Comparison of ENCODE assay signal across 16 mouse cellular contexts in genomic region chr9:121968258-121968657, GRCm38 (mm10). TPM values are rescaled to one million over a fixed set of nuclear protein-coding genes. Genes with fewer than 3 reads are reported as not detected.
A peak's percentile ranks its signal among the peaks of the same experiment; 100 is the strongest.
DNase-seq lines count a peak whose midpoint lies in the region; ATAC-seq lines count a peak whose summit lies in the region.
"Had no signal": no experiment of that assay in that cellular context is flagged by ENCODE, and none has a peak within 500 bp of the region (broad histone marks: within the 10 kb centered on the region; RNA-seq: fewer than 3 reads in every experiment).

No protein-coding gene starts in this region.

- H3K4me2 ChIP-seq in embryonic facial prominence, embryonic 13.5 days, result no peak overlapping the region
- H3K4me2 ChIP-seq: embryonic facial prominence, embryonic 15.5 days; liver, embryonic 15.5 days had no signal

- no peaks in the 10 kb centered on the region for H3K27me3 ChIP-seq in embryonic facial prominence, embryonic 13.5 days
- H3K27me3 ChIP-seq in embryonic facial prominence, embryonic 10.5 days (replicated peaks; ENCODE audit: low read depth, poor library complexity, severe bottlenecking), result no peaks in the 10 kb centered on the region
- H3K27me3 ChIP-seq: embryonic facial prominence, embryonic 15.5 days; liver, embryonic 15.5 days had no signal

- 83% methylated on average over 5 of the region's 5 CpGs for WGBS in embryonic facial prominence, embryonic 13.5 days
- 83% methylated on average over 5 of the region's 5 CpGs for WGBS in embryonic facial prominence, embryonic 10.5 days

- no peak for DNase-seq in embryonic facial prominence, embryonic 10.5 days (ENCODE audit: low spot score)
- DNase-seq in kidney, adult 9 months, result peak; percentile 29
- no peak for DNase-seq in kidney, postnatal 4 days
- peak; percentile 63 for DNase-seq in adrenal gland, adult 8-10 months
- DNase-seq in lung, postnatal 36 days, result peak; percentile 64
- DNase-seq in thymus, postnatal 36 days, result no peak
- DNase-seq: cerebellum, postnatal 14 days had no signal

- no peaks in the 10 kb centered on the region for H3K36me3 ChIP-seq in embryonic facial prominence, embryonic 13.5 days
- no peaks in the 10 kb centered on the region for H3K36me3 ChIP-seq in embryonic facial prominence, embryonic 10.5 days (replicated peaks)
- H3K36me3 ChIP-seq: embryonic facial prominence, embryonic 15.5 days; liver, embryonic 15.5 days had no signal

- H3K4me3 ChIP-seq in embryonic facial prominence, embryonic 13.5 days, result no peak overlapping the region
- no peak overlapping the region for H3K4me3 ChIP-seq in embryonic facial prominence, embryonic 10.5 days
- H3K4me3 ChIP-seq: embryonic facial prominence, embryonic 15.5 days; liver, embryonic 15.5 days had no signal

- H3K9ac ChIP-seq in embryonic facial prominence, embryonic 13.5 days, result no peak overlapping the region
- H3K9ac ChIP-seq: embryonic facial prominence, embryonic 15.5 days; liver, embryonic 15.5 days had no signal

- peaks cover 14% of the 10 kb centered on the region; the same call in 1 of the 2 replicates for H3K4me1 ChIP-seq in embryonic facial prominence, embryonic 13.5 days
- 0 out of 2 replicates have a peak, but pooled peaks cover 2% of the 10 kb centered on the region for H3K4me1 ChIP-seq in embryonic facial prominence, embryonic 10.5 days
- H3K4me1 ChIP-seq: liver, embryonic 15.5 days had no signal

- no peaks in the 10 kb centered on the region for H3K9me3 ChIP-seq in embryonic facial prominence, embryonic 13.5 days
- H3K9me3 ChIP-seq in embryonic facial prominence, embryonic 10.5 days, result no peaks in the 10 kb centered on the region
- H3K9me3 ChIP-seq: embryonic facial prominence, embryonic 15.5 days; liver, embryonic 15.5 days had no signal

- ATAC-seq in embryonic facial prominence, embryonic 13.5 days (ENCODE audit: insufficient number of reproducible peaks, insufficient read depth, low FRiP score, low TSS enrichment, low read depth), result no peak
- ATAC-seq in inflammation-experienced regulatory T-cells, adult 6 months, result no peak

- H3K27ac ChIP-seq in embryonic facial prominence, embryonic 13.5 days, result peak overlapping the region; percentile 34
- H3K27ac ChIP-seq in embryonic facial prominence, embryonic 10.5 days (replicated peaks), result no peak overlapping the region
- H3K27ac ChIP-seq: embryonic facial prominence, embryonic 15.5 days; liver, embryonic 15.5 days had no signal

RNA-seq across cellular contexts. Expression of gene Fam198a, which starts 17.5 kb away (rescaled TPM):
- polyA plus RNA-seq in embryonic facial prominence, embryonic 13.5 days (2015; fragmentation: Nextera tagmentation; extraction: Ambion mirVana), result 2.4 and 3.2 TPM in 2 replicates
- polyA plus RNA-seq in embryonic facial prominence, embryonic 10.5 days (2016; fragmentation: Nextera tagmentation; extraction: Ambion mirVana), result 0.37 and 0.53 TPM in 2 replicates
- total RNA-seq in adrenal gland, adult 8-10 months (2022), result 1 to 10 TPM; 1.8 to 2.7 (median 2.3) TPM
- polyA plus RNA-seq in inflammation-experienced regulatory T-cells, adult 6 months (2017; shearing (Covaris generic)), result under 1 TPM in 1 of 3 experiments, not detected in 2; 0.12 TPM
- total RNA-seq: neutrophil, adult 5-6 weeks had no signal

RNA-seq across cellular contexts. Expression of gene Pomgnt2, which starts 28.7 kb away (rescaled TPM):
- 15.1 and 16.9 TPM in 2 replicates for polyA plus RNA-seq in embryonic facial prominence, embryonic 13.5 days (2015; fragmentation: Nextera tagmentation; extraction: Ambion mirVana)
- 13.5 and 13.9 TPM in 2 replicates for polyA plus RNA-seq in embryonic facial prominence, embryonic 10.5 days (2016; fragmentation: Nextera tagmentation; extraction: Ambion mirVana)
- 10 to 100 TPM; 21.3 to 31.3 (median 28.5) TPM for total RNA-seq in adrenal gland, adult 8-10 months (2022)
- under 1 TPM in 1 of 3 experiments, not detected in 2; 0.40 TPM for polyA plus RNA-seq in inflammation-experienced regulatory T-cells, adult 6 months (2017; shearing (Covaris generic))
- total RNA-seq: neutrophil, adult 5-6 weeks had no signal

RNA-seq across cellular contexts. Expression of gene Cyp8b1, which starts 52.2 kb away (rescaled TPM):
- polyA plus RNA-seq in embryonic facial prominence, embryonic 13.5 days (2015; fragmentation: Nextera tagmentation; extraction: Ambion mirVana), result 0.14 TPM in 1 of 2 replicates, not detected in the other
- polyA plus RNA-seq in embryonic facial prominence, embryonic 10.5 days (2016; fragmentation: Nextera tagmentation; extraction: Ambion mirVana), result not detected in 2 replicates
- total RNA-seq in adrenal gland, adult 8-10 months (2022), result under 1 TPM; 0.54 to 0.84 (median 0.72) TPM
- not detected for polyA plus RNA-seq in inflammation-experienced regulatory T-cells, adult 6 months (2017; shearing (Covaris generic))
- total RNA-seq: heart, adult 8-10 months; left cerebral cortex, postnatal 10 days; midbrain, postnatal 0 days; neutrophil, adult 5-6 weeks had no signal
- polyA plus RNA-seq: embryonic facial prominence, embryonic 15.5 days; hindbrain, embryonic 11.5 days; midbrain, postnatal 0 days had no signal

Comparison
In these comparisons a context has a peak if more than half of its experiments do, and no peak if none do; other contexts are left out.
1. DNase-seq: peak in kidney, adult 9 months (single experiment), adrenal gland, adult 8-10 months (single experiment) and lung, postnatal 36 days (single experiment); none in embryonic facial prominence, embryonic 10.5 days (single experiment), kidney, postnatal 4 days (0 of 2) and thymus, postnatal 36 days (0 of 2).
2. RNA of gene Pomgnt2, which starts 28.7 kb away (polyA plus RNA-seq): 15.1 to 16.9 TPM in embryonic facial prominence, embryonic 13.5 days and 13.5 to 13.9 TPM in embryonic facial prominence, embryonic 10.5 days; 0.40 TPM in inflammation-experienced regulatory T-cells, adult 6 months; every median in the first group is over 10 times any median in the second.